Mouse (Mus musculus) adrenal gland, adult 18-20 months (tissue): Measurements from ENCODE around the gene Zbtb12. TPM values are rescaled to one million over a fixed set of nuclear protein-coding genes. Genes with fewer than 3 reads are reported as not detected.

Experiments used
- DNase-seq, 2 experiments: peaks; one replicate each; pipeline ENCODE4 v3.0.0; 2021 to 2022; ENCODE audit warnings: low spot score in 2 of 2
- microRNA-seq, 2 experiments: library from miRNA; unstranded; fragments of <30 nt; microRNA quantifications; one replicate each; pipeline ENCODE4 v1.2.0; 2021; ENCODE audit warnings: borderline number of aligned reads in 2 of 2
- total RNA-seq, 2 experiments: library from RNA; stranded (reverse); gene quantifications; 1 replicate in 1 of 2; 2 replicates in 1 of 2; pipeline ENCODE4 v1.2.3; 2021

Zbtb12 gene
- total RNA-seq, 2 experiments from 2014 or later: 9.9 to 12.4 TPM

DNA sequence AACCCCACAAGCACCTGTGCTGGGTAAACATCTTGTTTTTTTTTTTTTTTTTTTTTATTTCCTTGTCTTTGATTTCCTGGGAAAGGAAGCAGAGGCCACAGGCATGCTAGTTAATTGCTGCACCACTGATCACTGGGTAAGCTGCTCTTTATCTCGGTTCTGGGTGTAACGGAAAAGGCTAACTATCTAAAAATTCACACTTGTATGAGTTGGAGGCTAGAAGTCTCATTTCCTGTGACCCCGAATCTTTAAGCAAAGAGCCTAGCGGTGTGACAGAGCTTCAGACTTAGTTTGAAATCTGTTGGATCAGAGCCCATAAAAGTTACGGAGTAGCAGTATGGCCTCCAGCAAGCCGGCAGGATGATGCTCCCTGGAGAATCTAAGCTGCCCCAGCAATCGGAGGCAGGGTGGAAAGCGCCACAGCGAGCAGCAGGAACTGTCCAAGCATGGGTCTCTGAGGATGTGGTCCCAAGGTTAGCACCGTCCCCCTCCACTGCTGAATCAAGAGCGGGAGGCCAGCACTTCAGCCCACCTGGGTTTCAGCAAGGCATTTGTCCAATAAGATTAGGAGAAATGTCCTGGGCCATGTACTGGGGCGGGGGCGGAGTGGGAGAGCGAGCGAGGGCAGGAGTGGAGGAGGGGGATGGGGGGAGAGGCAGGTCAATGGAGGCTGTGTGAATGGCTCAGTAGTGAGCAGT lies 62.2 kb downstream of the Zbtb12 start:
- DNase-seq: no peak

DNA sequence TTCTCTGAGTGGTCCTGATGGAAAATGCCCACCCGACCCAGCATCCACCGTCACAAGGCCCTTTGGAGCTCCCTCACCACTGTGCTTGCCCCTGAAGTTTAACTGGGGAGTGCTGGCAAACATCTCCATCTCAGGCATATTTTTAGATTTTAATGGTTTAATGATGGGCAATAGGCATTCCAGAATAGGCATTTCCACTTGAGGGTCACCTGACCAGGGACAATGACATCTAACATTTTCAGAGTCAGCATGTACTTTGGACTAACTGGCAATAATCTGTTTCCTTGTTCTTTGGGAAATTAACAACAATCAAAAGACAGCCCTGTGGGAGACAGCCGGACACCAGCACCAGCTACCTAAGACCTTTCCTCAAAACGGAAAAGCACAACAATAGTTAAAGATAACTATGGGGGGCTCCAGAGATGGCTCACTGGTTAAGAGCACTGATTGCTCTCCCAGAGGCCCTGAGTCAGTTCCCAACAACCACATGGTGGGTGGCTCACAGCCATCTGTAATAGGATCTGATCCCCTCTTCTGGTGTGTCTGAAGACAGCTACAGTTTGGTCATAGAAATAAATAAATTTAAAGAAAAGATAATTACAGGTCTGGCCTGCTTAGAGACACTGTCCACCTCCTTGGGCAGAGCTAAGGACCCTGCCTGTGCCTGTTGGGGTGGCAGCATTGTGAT lies 64.0 kb downstream of the Zbtb12 start:
- DNase-seq: no peak

DNA sequence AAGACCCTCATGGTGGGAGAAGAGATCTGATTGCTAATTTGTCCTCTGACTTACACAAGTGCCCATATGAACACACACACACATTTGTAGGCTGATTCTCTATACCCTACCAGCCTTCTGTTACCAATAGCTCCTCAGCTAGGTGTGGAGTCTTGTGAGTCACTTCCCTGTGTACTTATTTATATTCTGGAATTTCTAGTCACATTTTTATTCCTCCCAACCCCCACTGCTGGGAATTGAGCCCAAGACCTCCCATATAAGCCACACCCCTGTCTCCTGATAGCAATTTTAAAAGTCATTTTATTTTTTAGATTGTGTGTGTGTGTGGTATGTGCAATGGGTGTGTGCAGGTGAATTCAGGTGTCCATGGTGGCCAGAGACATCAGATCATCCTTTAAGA lies 65.1 kb downstream of the Zbtb12 start:
- no peak for DNase-seq

Small RNA genes within 50 kb of the gene (microRNA-seq; reads per million reads assigned to microRNA genes)
- gene Mir6970: 0.95 to 1.8 reads per million in 2 experiments
- gene Mir6971: 1.2 to 3.3 reads per million in 2 experiments
- 0 reads per million in 2 experiments for gene Mir6972

Other genes starting within 250 kb of the Zbtb12 start
- 10 to 100 TPM; 10.4 to 17.9 TPM for gene Prrt1, start 249.9 kb upstream of the Zbtb12 start, total RNA-seq
- 10 to 100 TPM; 12.8 to 17.5 TPM for gene Fkbpl, start 234.7 kb upstream of the Zbtb12 start, total RNA-seq
- gene Atf6b, start 232.3 kb upstream of the Zbtb12 start, total RNA-seq: 10 to 100 TPM; 46.5 to 48.6 TPM
- 10 to 100 TPM; 19.8 to 25.2 TPM for gene Tnxb, start 208.9 kb upstream of the Zbtb12 start, total RNA-seq
- gene C4b, start 135.6 kb upstream of the Zbtb12 start, total RNA-seq: 100 to 1,000 TPM in 1 of 2 experiments, 10 to 100 TPM in 1; 99.1 to 174 TPM
- gene Cyp21a1, start 74.9 kb upstream of the Zbtb12 start, total RNA-seq: over 10,000 TPM in 1 of 2 experiments, 1,000 to 10,000 TPM in 1; 3,976 to 16,190 TPM
- gene Stk19, start 42.5 kb upstream of the Zbtb12 start, total RNA-seq: 10 to 100 TPM; 54.2 to 62.5 TPM
- 10 to 100 TPM; 75.5 to 82.1 TPM for gene Dxo, start 42.5 kb upstream of the Zbtb12 start, total RNA-seq
- gene Skiv2l, start 29.3 kb upstream of the Zbtb12 start, total RNA-seq: 10 to 100 TPM; 60.8 to 65.9 TPM
- gene Nelfe, start 29.1 kb upstream of the Zbtb12 start, total RNA-seq: 10 to 100 TPM; 46.1 to 54.5 TPM
- gene Cfb, start 17.0 kb upstream of the Zbtb12 start, total RNA-seq: 10 to 100 TPM; 14.6 to 38.9 TPM
- under 1 TPM in 1 of 2 experiments, not detected in 1; 0.19 TPM for gene Gm20547, start 2.6 kb downstream of the Zbtb12 start, total RNA-seq
- 10 to 100 TPM; 88.3 to 89.2 TPM for gene C2, start 18.8 kb downstream of the Zbtb12 start, total RNA-seq
- gene Ehmt2, start 19.0 kb downstream of the Zbtb12 start, total RNA-seq: 100 to 1,000 TPM; 101 to 144 TPM
- under 1 TPM; 0.30 to 0.51 TPM for gene Slc44a4, start 35.0 kb downstream of the Zbtb12 start, total RNA-seq
- 10 to 100 TPM; 22.5 to 24.3 TPM for gene Neu1, start 51.8 kb downstream of the Zbtb12 start, total RNA-seq
- gene Hspa1b, start 79.8 kb downstream of the Zbtb12 start, total RNA-seq: 100 to 1,000 TPM; 635 to 643 TPM
- under 1 TPM in 1 of 2 experiments, not detected in 1; 0.60 TPM for gene Gm20481, start 90.4 kb downstream of the Zbtb12 start, total RNA-seq
- gene Hspa1a, start 92.7 kb downstream of the Zbtb12 start, total RNA-seq: 100 to 1,000 TPM; 195 to 256 TPM
- under 1 TPM; 0.30 to 0.58 TPM for gene Hspa1l, start 93.2 kb downstream of the Zbtb12 start, total RNA-seq
- 10 to 100 TPM; 31.9 to 34.5 TPM for gene Lsm2, start 102.4 kb downstream of the Zbtb12 start, total RNA-seq
- gene Vars, start 121.5 kb downstream of the Zbtb12 start, total RNA-seq: 10 to 100 TPM; 49.8 to 64.8 TPM
- under 1 TPM; 0.50 to 0.61 TPM for gene Vwa7, start 137.1 kb downstream of the Zbtb12 start, total RNA-seq
- gene Sapcd1, start 148.5 kb downstream of the Zbtb12 start, total RNA-seq: under 1 TPM in 1 of 2 experiments, not detected in 1; 0.51 TPM
- gene Msh5, start 167.3 kb downstream of the Zbtb12 start, total RNA-seq: 1 to 10 TPM; 1.1 to 1.3 TPM
- 10 to 100 TPM; 71.9 to 92.9 TPM for gene Clic1, start 170.5 kb downstream of the Zbtb12 start, total RNA-seq
- 10 to 100 TPM in 1 of 2 experiments, 1 to 10 TPM in 1; 9.1 to 17.0 TPM for gene Ddah2, start 179.6 kb downstream of the Zbtb12 start, total RNA-seq
- not detected for gene Ly6g6c, start 185.9 kb downstream of the Zbtb12 start, total RNA-seq
- under 1 TPM; 0.13 to 0.22 TPM for gene Mpig6b, start 186.7 kb downstream of the Zbtb12 start, total RNA-seq
- gene Ly6g6e, start 197.4 kb downstream of the Zbtb12 start, total RNA-seq: not detected
- gene Ly6g6d, start 198.6 kb downstream of the Zbtb12 start, total RNA-seq: not detected
- gene Ly6g6f, start 206.1 kb downstream of the Zbtb12 start, total RNA-seq: not detected
- 10 to 100 TPM; 75.0 to 88.2 TPM for gene Abhd16a, start 209.8 kb downstream of the Zbtb12 start, total RNA-seq
- gene Ly6g5c, start 228.8 kb downstream of the Zbtb12 start, total RNA-seq: not detected
- under 1 TPM; 0.33 to 0.67 TPM for gene Ly6g5b, start 235.9 kb downstream of the Zbtb12 start, total RNA-seq
- 10 to 100 TPM; 14.8 to 16.2 TPM for gene Gpank1, start 242.0 kb downstream of the Zbtb12 start, total RNA-seq
- gene Csnk2b, start 242.6 kb downstream of the Zbtb12 start, total RNA-seq: 100 to 1,000 TPM; 192 to 217 TPM
- 10 to 100 TPM; 28.8 to 34.6 TPM for gene D17H6S53E, start 246.9 kb downstream of the Zbtb12 start, total RNA-seq